In genomic region chr13:117216752-117217363, GRCm38 (mm10) we compare ENCODE assay signal across 29 mouse cellular contexts. TPM values are rescaled to one million over a fixed set of nuclear protein-coding genes. Genes with fewer than 3 reads are reported as not detected.
A peak's percentile ranks its signal among the peaks of the same experiment; 100 is the strongest.
DNase-seq lines count a peak whose midpoint lies in the region; ATAC-seq and TF ChIP-seq lines count a peak whose summit lies in the region.
"Had no signal": no experiment of that assay in that cellular context is flagged by ENCODE, and none has a peak within 500 bp of the region (broad histone marks: within the 10 kb centered on the region; RNA-seq: fewer than 3 reads in every experiment).

No protein-coding gene starts in this region.

- no peak for TF ChIP-seq CTCF in E14TG2a.4 (conservative IDR thresholded peaks at IDR 0.05; ENCODE audit: low read length)

- H3K4me1 ChIP-seq in E14TG2a.4 (replicated peaks; ENCODE audit: low read depth, low read length) (peaks cover 62% of the 10 kb centered on the region), ES-E14 (ENCODE audit: control insufficient read depth in 2 of 2, insufficient read depth in 2 of 2, low read length in 2 of 2, poor library complexity in 1 of 2) (peaks cover 2 to 15% of the 10 kb centered on the region in 2 experiments; a peak in 3 of 4 replicates)

- intact Hi-C loops in heart, postnatal 36 days (cut with DNase I): no loop called here

- H3K27me3 ChIP-seq in E14TG2a.4 (ENCODE audit: insufficient read depth, low read length): no peaks in the 10 kb centered on the region
- H3K27me3 ChIP-seq: limb, embryonic 12.5 days; stomach, embryonic 15.5 days had no signal

- no peaks in the 10 kb centered on the region for H3K9me3 ChIP-seq in E14TG2a.4 (ENCODE audit: low read length)
- no peaks in the 10 kb centered on the region for H3K9me3 ChIP-seq in ES-E14 (ENCODE audit: control insufficient read depth, insufficient read depth, low read depth, low read length)
- H3K9me3 ChIP-seq: heart, embryonic 10.5 days; heart, embryonic 15.5 days; hindbrain, embryonic 12.5 days; limb, embryonic 12.5 days; lung, embryonic 15.5 days; megakaryocyte, embryonic 14.5 days; midbrain, embryonic 12.5 days; neural tube, embryonic 13.5 days; stomach, embryonic 15.5 days had no signal

- H3K9ac ChIP-seq in ES-E14 (ENCODE audit: insufficient read depth, low read depth, low read length, poor library complexity, severe bottlenecking): no peak overlapping the region
- H3K9ac ChIP-seq: forebrain, postnatal 0 days; heart, embryonic 15.5 days; hindbrain, embryonic 12.5 days; limb, embryonic 12.5 days; lung, embryonic 15.5 days; midbrain, embryonic 12.5 days; neural tube, embryonic 13.5 days; stomach, embryonic 15.5 days had no signal

- H3K36me3 ChIP-seq in E14TG2a.4 (ENCODE audit: insufficient read depth, low read length): no peaks in the 10 kb centered on the region
- H3K36me3 ChIP-seq in ES-E14 (ENCODE audit: control insufficient read depth, insufficient read depth, low read length, poor library complexity, severe bottlenecking): no peaks in the 10 kb centered on the region
- H3K36me3 ChIP-seq: heart, embryonic 10.5 days; heart, embryonic 15.5 days; hindbrain, embryonic 12.5 days; limb, embryonic 12.5 days; lung, embryonic 15.5 days; midbrain, embryonic 12.5 days; neural tube, embryonic 13.5 days; stomach, embryonic 15.5 days had no signal

- in situ Hi-C loops in ES-E14 (cut with MboI; ENCODE audit: low sequenced_read_pairs in 2 of 2, unreplicated experiment in 2 of 2): no loop called here

- DNase-seq in heart, adult 11 months: peak; percentile 40
- no peak for DNase-seq in heart, postnatal 36 days
- no peak for DNase-seq in ES-E14 (ENCODE audit: low read depth, low spot score)
- peak; percentile 40 for DNase-seq in forelimb bud, embryonic 11.5 days (ENCODE audit: low read depth, low spot score)
- DNase-seq in lung, postnatal 36 days: no peak
- DNase-seq in left cerebral cortex, adult 9 months (ENCODE audit: low spot score in 2 of 2): no peak
- DNase-seq: adrenal gland, adult 8-10 months; cerebellum, adult 11-12 months; cerebellum, adult 9-11 months; gastrocnemius, postnatal 10 days; kidney, adult 8-10 months; kidney, postnatal 10 days; layer of hippocampus, postnatal 36 days had no signal

- ATAC-seq in megakaryocyte, adult 5-6 weeks (ENCODE audit: poor library complexity, severe bottlenecking): no peak
- ATAC-seq: forebrain, postnatal 0 days; hindbrain, postnatal 0 days; intestine, embryonic 16.5 days had no signal

- peak overlapping the region; percentile 73; the same call in 1 of the 2 replicates for H3K27ac ChIP-seq in ES-E14 (ENCODE audit: insufficient read depth, low read depth, low read length, poor library complexity, severe bottlenecking)
- H3K27ac ChIP-seq: heart, embryonic 10.5 days; heart, embryonic 15.5 days; hindbrain, embryonic 12.5 days; hindbrain, postnatal 0 days; limb, embryonic 12.5 days; lung, embryonic 15.5 days; midbrain, embryonic 12.5 days; neural tube, embryonic 13.5 days; stomach, embryonic 15.5 days had no signal

- H3K4me3 ChIP-seq in E14TG2a.4 (replicated peaks; ENCODE audit: low read length) (peak overlapping the region; percentile 4; the same call in 1 of the 2 replicates), ES-E14 (ENCODE audit: insufficient read depth in 1 of 2, low read depth in 1 of 2, low read length in 2 of 2, poor library complexity in 1 of 2, severe bottlenecking in 1 of 2) (no peak overlapping the region)
- H3K4me3 ChIP-seq: heart, embryonic 10.5 days; heart, embryonic 15.5 days; hindbrain, embryonic 12.5 days; limb, embryonic 12.5 days; lung, embryonic 15.5 days; megakaryocyte, embryonic 14.5 days; midbrain, embryonic 12.5 days; myocyte; neural tube, embryonic 13.5 days; stomach, embryonic 15.5 days had no signal

TF ChIP-seq in ES-E14, 5 proteins besides CTCF, POLR2A, EP300 and RAD21:
- TF ChIP-seq CHD2 (IDR thresholded peaks at IDR 0.05; ENCODE audit: low read depth, low read length): no peak
- no peak for TF ChIP-seq HCFC1 (IDR thresholded peaks at IDR 0.05; ENCODE audit: borderline replicate concordance, insufficient read depth, low read length)
- TF ChIP-seq ZC3H11A (IDR thresholded peaks at IDR 0.05; ENCODE audit: borderline replicate concordance, low read depth, low read length): no peak

RNA-seq across cellular contexts. Expression of gene Gm17509, which starts 4.0 kb away (rescaled TPM):
- not detected for total RNA-seq in heart, postnatal 36 days (2021)
- total RNA-seq in ES-E14 (2012; rRNA removed): 1.3 and 5.5 TPM in 2 replicates
- total RNA-seq in megakaryocyte, adult 5-6 weeks (2015): 0.51 and 0.84 TPM in 2 replicates
- total RNA-seq in megakaryocyte, adult 5-6 weeks (2017): 0.40 and 1.2 TPM in 2 replicates
- total RNA-seq: gastrocnemius, postnatal 10 days; heart, postnatal 25 days had no signal

RNA-seq across cellular contexts. Expression of gene Emb, which starts 8.5 kb away (rescaled TPM):
- 10 to 100 TPM; 10.4 to 11.5 TPM for total RNA-seq in heart, postnatal 36 days (2021)
- 144 and 229 TPM in 2 replicates for total RNA-seq in ES-E14 (2012; rRNA removed)
- total RNA-seq in megakaryocyte, adult 5-6 weeks (2015): 650 and 716 TPM in 2 replicates
- total RNA-seq in megakaryocyte, adult 5-6 weeks (2017): 802 and 871 TPM in 2 replicates

Comparison
In these comparisons a context has a peak if more than half of its experiments do, and no peak if none do; other contexts are left out.
1. DNase-seq: peak in heart, adult 11 months (single experiment) and forelimb bud, embryonic 11.5 days (single experiment); none in heart, postnatal 36 days (0 of 2), ES-E14 (single experiment), lung, postnatal 36 days (single experiment) and left cerebral cortex, adult 9 months (0 of 2).
2. RNA of gene Emb, which starts 8.5 kb away (total RNA-seq): 650 to 871 TPM in megakaryocyte, adult 5-6 weeks and 144 to 229 TPM in ES-E14; 10.4 to 11.5 TPM in heart, postnatal 36 days; every median in the first group is over 10 times any median in the second.